Mouse (Mus musculus): ENCODE measurements around the gene Arl3. TPM values are rescaled to one million over a fixed set of nuclear protein-coding genes. Genes with fewer than 3 reads are reported as not detected.

Gene Arl3
- polyA plus RNA-seq, 1 experiment from 2014 or later, result 52.6 TPM

GRCm38 (mm10) chr19:46606718-46607117 is 33.7 kb upstream of the Arl3 start:
- H3K9me3 ChIP-seq (ENCODE audit: low read length), result no peaks in the 10 kb centered on the region
- H3K4me2 ChIP-seq (replicated peaks; ENCODE audit: low read depth, low read length), result no peak overlapping the region
- H3K9ac ChIP-seq (replicated peaks; ENCODE audit: low read depth), result no peak overlapping the region
- no peak overlapping the region for H3K4me3 ChIP-seq (ENCODE audit: low read depth, low read length)
- H3K27me3 ChIP-seq (replicated peaks; ENCODE audit: insufficient read depth, low read length), result no peaks in the 10 kb centered on the region
- WGBS, result 89% methylated on average over 13 of the region's 13 CpGs
- DNase-seq (ENCODE audit: low spot score) (no peak), ATAC-seq (no peak)
- TF ChIP-seq EP300 (IDR thresholded peaks at IDR 0.05), result no peak
- 0 out of 2 replicates have a peak, but pooled peaks cover 4% of the 10 kb centered on the region for H3K4me1 ChIP-seq (ENCODE audit: insufficient read depth, low read depth, low read length)
- no peak overlapping the region for H3K27ac ChIP-seq (ENCODE audit: low read length)
- H3K36me3 ChIP-seq (ENCODE audit: insufficient read depth, low read length), result peaks cover 9% of the 10 kb centered on the region; the same call in 1 of the 2 replicates

GRCm38 (mm10) chr19:46602406-46602805 is 29.4 kb upstream of the Arl3 start:
- Histone ChIP-seq H3K36me3 (ENCODE audit: insufficient read depth, low read length) (peaks cover 9% of the 10 kb centered on the region; the same call in 1 of the 2 replicates), H3K27me3 (replicated peaks; ENCODE audit: insufficient read depth, low read length) (no peaks in the 10 kb centered on the region), H3K27ac (ENCODE audit: low read length) (no peak overlapping the region), H3K4me1 (ENCODE audit: insufficient read depth, low read depth, low read length) (peaks cover 7% of the 10 kb centered on the region; the same call in 1 of the 2 replicates), H3K4me3 (ENCODE audit: low read depth, low read length) (no peak overlapping the region), H3K4me2 (replicated peaks; ENCODE audit: low read depth, low read length) (no peak overlapping the region), H3K9me3 (ENCODE audit: low read length) (no peaks in the 10 kb centered on the region), H3K9ac (replicated peaks; ENCODE audit: low read depth) (no peak overlapping the region)
- ATAC-seq (no peak), DNase-seq (ENCODE audit: low spot score) (no peak)
- 74% methylated on average over 4 of the region's 4 CpGs for WGBS
- no peak for TF ChIP-seq CTCF (IDR thresholded peaks at IDR 0.05)
- TF ChIP-seq EP300 (IDR thresholded peaks at IDR 0.05), result no peak

GRCm38 (mm10) chr19:46601491-46601890 is 28.5 kb upstream of the Arl3 start:
- 0 out of 2 replicates have a peak, but pooled peaks cover 3% of the 10 kb centered on the region for H3K36me3 ChIP-seq (ENCODE audit: insufficient read depth, low read length)
- H3K9ac ChIP-seq (replicated peaks; ENCODE audit: low read depth), result no peak overlapping the region
- H3K27ac ChIP-seq (ENCODE audit: low read length), result no peak overlapping the region
- WGBS, result 74% methylated on average over 14 of the region's 14 CpGs
- H3K9me3 ChIP-seq (ENCODE audit: low read length), result no peaks in the 10 kb centered on the region
- H3K27me3 ChIP-seq (replicated peaks; ENCODE audit: insufficient read depth, low read length), result no peaks in the 10 kb centered on the region
- no peak overlapping the region for H3K4me3 ChIP-seq (ENCODE audit: low read depth, low read length)
- no peak for TF ChIP-seq CTCF (IDR thresholded peaks at IDR 0.05)
- no peak for TF ChIP-seq EP300 (IDR thresholded peaks at IDR 0.05)
- DNase-seq (ENCODE audit: low spot score), result no peak
- no peak overlapping the region for H3K4me2 ChIP-seq (replicated peaks; ENCODE audit: low read depth, low read length)
- ATAC-seq, result no peak
- H3K4me1 ChIP-seq (ENCODE audit: insufficient read depth, low read depth, low read length), result peaks cover 7% of the 10 kb centered on the region; the same call in 1 of the 2 replicates

- no peaks in the 10 kb centered on the region for H3K27me3 ChIP-seq (replicated peaks; ENCODE audit: insufficient read depth, low read length)
- TF ChIP-seq CTCF (IDR thresholded peaks at IDR 0.05), result no peak
- TF ChIP-seq EP300 (IDR thresholded peaks at IDR 0.05), result no peak
- no peak overlapping the region for H3K4me3 ChIP-seq (ENCODE audit: low read depth, low read length)
- no peaks in the 10 kb centered on the region for H3K36me3 ChIP-seq (ENCODE audit: insufficient read depth, low read length)
- no peak overlapping the region for H3K9ac ChIP-seq (replicated peaks; ENCODE audit: low read depth)
- peak; percentile 69 for DNase-seq (ENCODE audit: low spot score)
- WGBS, result 39% methylated on average over 4 of the region's 4 CpGs
- ATAC-seq, result no peak
- peak overlapping the region; percentile 77 for H3K4me2 ChIP-seq (replicated peaks; ENCODE audit: low read depth, low read length)
- peaks cover 7% of the 10 kb centered on the region; the same call in 1 of the 2 replicates for H3K4me1 ChIP-seq (ENCODE audit: insufficient read depth, low read depth, low read length)
- peak overlapping the region; percentile 85 for H3K27ac ChIP-seq (ENCODE audit: low read length)
- H3K9me3 ChIP-seq (ENCODE audit: low read length), result no peaks in the 10 kb centered on the region
Observed at GRCm38 (mm10) chr19:46600371-46600770, 27.4 kb upstream of the Arl3 start.

- H3K4me1 ChIP-seq (ENCODE audit: insufficient read depth, low read depth, low read length), result peaks cover 7% of the 10 kb centered on the region; the same call in 1 of the 2 replicates
- H3K9me3 ChIP-seq (ENCODE audit: low read length), result no peaks in the 10 kb centered on the region
- DNase-seq (ENCODE audit: low spot score) (peak; percentile 47), ATAC-seq (peak; percentile 20)
- H3K36me3 ChIP-seq (ENCODE audit: insufficient read depth, low read length), result no peaks in the 10 kb centered on the region
- no peaks in the 10 kb centered on the region for H3K27me3 ChIP-seq (replicated peaks; ENCODE audit: insufficient read depth, low read length)
- H3K4me2 ChIP-seq (replicated peaks; ENCODE audit: low read depth, low read length), result peak overlapping the region; percentile 77
- H3K4me3 ChIP-seq (ENCODE audit: low read depth, low read length), result peak overlapping the region; percentile 97
- peak overlapping the region; percentile 85 for H3K27ac ChIP-seq (ENCODE audit: low read length)
- TF ChIP-seq CTCF (IDR thresholded peaks at IDR 0.05), result no peak
- TF ChIP-seq EP300 (IDR thresholded peaks at IDR 0.05), result no peak
- WGBS, result 7% methylated on average over 22 of the region's 22 CpGs
- H3K9ac ChIP-seq (replicated peaks; ENCODE audit: low read depth), result peak overlapping the region; percentile 83
Observed at GRCm38 (mm10) chr19:46599375-46600256, 26.6 kb upstream of the Arl3 start.

GRCm38 (mm10) chr19:46598720-46599252 is 25.8 kb upstream of the Arl3 start, which contains the start of gene Wbp1l:
Gene Wbp1l (plus strand): TSS chr19:46599084.
- Histone ChIP-seq H3K36me3 (ENCODE audit: insufficient read depth, low read length) (no peaks in the 10 kb centered on the region), H3K9ac (replicated peaks; ENCODE audit: low read depth) (peak within 1 kb of the TSS; percentile 83), H3K9me3 (ENCODE audit: low read length) (no peaks in the 10 kb centered on the region), H3K4me2 (replicated peaks; ENCODE audit: low read depth, low read length) (peak within 1 kb of the TSS; percentile 77), H3K27ac (ENCODE audit: low read length) (peak within 1 kb of the TSS; percentile 85), H3K27me3 (replicated peaks; ENCODE audit: insufficient read depth, low read length) (no peaks in the 10 kb centered on the region), H3K4me1 (ENCODE audit: insufficient read depth, low read depth, low read length) (peaks cover 7% of the 10 kb centered on the region; the same call in 1 of the 2 replicates), H3K4me3 (ENCODE audit: low read depth, low read length) (peak within 1 kb of the TSS; percentile 97)
- ATAC-seq (peak; percentile 99), DNase-seq (ENCODE audit: low spot score) (peak; percentile 100)
- WGBS, result under 1% methylated on average over 19 of the region's 22 CpGs
- TF ChIP-seq CTCF (IDR thresholded peaks at IDR 0.05), result no peak
- peak; percentile 75 for TF ChIP-seq EP300 (IDR thresholded peaks at IDR 0.05)
